Mouse (Mus musculus) urinary bladder, postnatal 14 days (tissue): Measurements from ENCODE around the gene Cldn13.

Source experiments
- DNase-seq: peaks from one replicate; pipeline ENCODE4 v3.0.0; 2021; ENCODE audit warnings: low spot score

Gene Cldn13

GRCm38 (mm10) chr5:134891552-134891951 is 23.8 kb downstream of the Cldn13 start:
- DNase-seq: no peak

GRCm38 (mm10) chr5:134890601-134891054 is 24.7 kb downstream of the Cldn13 start:
- DNase-seq: no peak

GRCm38 (mm10) chr5:134888505-134888904 is 26.8 kb downstream of the Cldn13 start:
- no peak for DNase-seq

GRCm38 (mm10) chr5:134887447-134888335 is 27.6 kb downstream of the Cldn13 start:
- no peak for DNase-seq

GRCm38 (mm10) chr5:134883077-134883476 is 32.2 kb downstream of the Cldn13 start:
- peak; percentile 57 for DNase-seq

- no peak for DNase-seq
These were observed 38.5 kb downstream of the Cldn13 start for GRCm38 (mm10) chr5:134876801-134877200.

GRCm38 (mm10) chr5:134875245-134875644 is 40.1 kb downstream of the Cldn13 start:
- DNase-seq: no peak

- peak; percentile 77 for DNase-seq
These were observed 41.1 kb downstream of the Cldn13 start for GRCm38 (mm10) chr5:134873956-134874879.

GRCm38 (mm10) chr5:134873034-134873433 is 42.3 kb downstream of the Cldn13 start:
- no peak for DNase-seq

- no peak for DNase-seq
These were observed 42.7 kb downstream of the Cldn13 start for GRCm38 (mm10) chr5:134872597-134872996.

GRCm38 (mm10) chr5:134868506-134868905 is 46.8 kb downstream of the Cldn13 start:
- no peak for DNase-seq

- DNase-seq: no peak
These were observed 47.8 kb downstream of the Cldn13 start for GRCm38 (mm10) chr5:134867320-134868144.

- DNase-seq: peak; percentile 53
These were observed 50.2 kb downstream of the Cldn13 start for GRCm38 (mm10) chr5:134865158-134865557.
